Mouse (Mus musculus) spleen, postnatal 14 days (tissue): ENCODE measurements around the gene P3h2.
A peak's percentile ranks its signal among the peaks of the same experiment; 100 is the strongest.

Experiments
- DNase-seq, 2 experiments: peaks; one replicate each; pipeline ENCODE4 v3.0.0; 2021 to 2022; ENCODE audit warnings: low spot score in 2 of 2

Gene P3h2

DNA sequence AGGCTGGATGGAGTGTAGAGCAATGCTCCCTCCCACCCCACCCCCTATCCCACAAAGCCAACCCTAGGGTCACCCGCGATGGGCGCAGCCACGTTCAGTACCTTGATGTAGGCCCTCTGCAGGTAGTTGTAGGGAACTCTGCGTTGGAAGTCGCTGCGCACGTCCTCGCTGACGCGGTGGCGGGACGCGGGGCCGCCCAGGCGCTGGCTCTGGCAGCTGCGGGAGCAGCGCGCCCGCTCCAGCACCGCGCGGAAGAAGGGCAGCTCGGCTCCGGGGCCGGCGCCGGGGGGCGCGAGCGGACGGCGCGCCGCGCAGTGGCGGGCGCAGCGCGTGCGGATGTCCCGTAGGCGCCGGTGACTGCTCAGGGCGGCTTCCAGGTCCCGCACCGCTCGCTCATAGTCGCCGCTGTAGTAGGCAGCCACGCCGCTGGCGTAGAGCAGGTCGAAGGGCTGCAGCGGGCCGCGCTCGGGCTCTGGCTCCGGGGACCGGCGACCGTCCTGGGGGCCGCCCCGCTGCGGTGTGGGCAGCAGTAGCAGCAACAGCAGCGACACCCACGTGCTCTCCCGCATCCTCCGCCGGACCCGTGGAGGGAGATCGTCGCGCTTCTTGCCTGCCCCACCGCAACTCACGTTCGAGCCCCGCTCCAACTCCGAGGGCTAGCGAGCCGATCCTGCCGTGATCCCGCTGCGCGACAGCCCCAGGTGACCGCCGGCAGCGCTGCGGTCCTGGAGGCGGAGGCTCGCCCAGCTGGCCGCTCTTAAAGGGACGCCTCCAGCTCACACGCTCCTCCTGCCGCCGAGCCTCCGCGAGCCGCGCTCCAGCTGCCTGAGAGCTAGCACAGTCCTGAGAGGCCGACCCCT lies at the start of gene P3h2:
Gene P3h2 (minus strand): TSS at position 670 of the 860 bp plus-strand sequence.
- DNase-seq = peak in 1 of 2 experiments; percentile 1

DNA sequence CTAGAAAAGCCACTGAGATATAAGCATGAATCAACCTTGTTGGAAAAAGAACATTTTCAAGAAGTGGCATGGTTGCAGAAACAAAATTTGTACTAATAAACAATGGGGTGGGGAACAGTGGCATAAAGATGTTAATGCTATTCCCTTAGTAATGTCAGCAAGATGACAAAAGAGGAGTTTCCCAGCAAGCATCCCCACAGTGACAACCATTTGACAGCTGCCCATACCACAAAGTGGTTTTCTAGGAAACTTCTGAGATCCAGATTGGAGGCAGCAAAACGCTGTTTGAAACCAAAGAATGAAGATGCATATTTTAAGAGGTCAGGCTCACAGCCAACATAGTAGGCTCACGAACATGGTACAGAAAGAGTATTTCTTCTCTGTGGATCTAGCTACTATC lies 46.7 kb upstream of the P3h2 start:
- DNase-seq = no peak

- DNase-seq = no peak
Observed at GRCm38 (mm10) chr16:26150943-26151342, 45.4 kb upstream of the P3h2 start.

GRCm38 (mm10) chr16:26146853-26147252 lies 41.3 kb upstream of the P3h2 start:
- no peak for DNase-seq

DNA sequence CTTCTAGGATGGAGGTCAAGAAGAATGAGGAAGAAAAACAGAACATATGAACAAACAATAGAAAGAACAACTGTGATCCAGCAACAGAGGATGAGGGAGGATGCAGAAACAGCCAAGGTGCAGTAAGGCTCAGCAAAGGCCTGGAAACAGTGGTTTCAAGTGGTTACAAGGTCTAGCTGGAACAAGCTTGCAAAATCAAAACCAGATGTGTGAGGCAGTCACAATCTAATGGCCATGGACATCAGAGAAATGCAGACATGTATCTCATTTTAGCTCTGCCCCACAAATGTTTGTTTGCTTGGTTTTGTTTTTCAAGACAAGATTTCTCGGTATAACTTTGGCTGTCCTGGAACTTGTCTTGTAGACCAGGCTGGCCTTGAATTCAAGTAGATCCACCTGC lies 25.5 kb upstream of the P3h2 start:
- no peak for DNase-seq

DNA sequence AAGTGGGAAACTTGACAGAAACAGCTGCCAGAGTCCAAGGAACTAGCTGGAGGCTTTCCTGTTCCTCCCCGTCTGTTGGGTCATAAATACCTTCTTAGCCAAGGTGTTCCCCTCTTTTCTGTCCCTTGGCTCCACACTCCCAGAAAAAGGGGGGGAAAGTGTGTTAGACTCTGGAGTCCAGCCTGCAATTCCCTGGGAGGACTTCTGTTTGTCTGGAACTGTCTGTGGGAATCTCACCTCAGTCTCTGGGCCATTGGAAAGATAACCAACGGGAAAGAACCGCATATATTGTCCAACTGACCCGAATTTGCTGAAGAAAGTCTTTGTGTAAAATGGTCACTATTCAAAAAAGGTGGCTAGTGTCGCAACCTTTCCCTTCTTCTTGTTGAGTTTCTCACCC lies 1.0 kb upstream of the P3h2 start:
- no peak for DNase-seq

DNA sequence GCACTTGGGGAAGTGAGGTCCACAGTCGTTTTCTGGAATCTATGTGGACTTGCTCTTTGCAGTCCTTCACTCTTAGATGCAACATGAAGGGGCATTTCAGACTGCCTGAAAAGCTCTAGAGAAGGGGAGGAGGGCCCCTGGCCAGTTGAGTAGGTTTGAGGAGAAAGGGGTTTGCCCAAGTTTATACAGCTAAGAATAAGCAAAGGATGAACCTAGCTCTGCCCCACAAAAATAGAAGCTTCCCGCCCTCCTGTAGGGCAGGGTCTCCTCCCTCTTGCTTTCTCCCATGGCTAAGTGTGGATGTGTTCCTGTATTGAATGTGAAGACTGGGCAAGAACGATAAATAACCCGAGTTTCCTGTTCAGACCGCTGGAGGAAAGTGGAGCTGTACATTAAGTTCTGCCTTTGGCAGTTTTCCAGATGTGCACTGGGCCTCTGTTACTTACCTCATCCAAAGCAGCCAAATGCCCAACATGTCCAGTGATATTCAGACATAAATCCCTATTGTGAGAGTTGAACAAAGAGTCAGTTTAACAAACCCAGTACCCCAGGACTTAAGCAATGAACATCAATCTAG lies 545 bp upstream of the P3h2 start:
- no peak for DNase-seq

DNA sequence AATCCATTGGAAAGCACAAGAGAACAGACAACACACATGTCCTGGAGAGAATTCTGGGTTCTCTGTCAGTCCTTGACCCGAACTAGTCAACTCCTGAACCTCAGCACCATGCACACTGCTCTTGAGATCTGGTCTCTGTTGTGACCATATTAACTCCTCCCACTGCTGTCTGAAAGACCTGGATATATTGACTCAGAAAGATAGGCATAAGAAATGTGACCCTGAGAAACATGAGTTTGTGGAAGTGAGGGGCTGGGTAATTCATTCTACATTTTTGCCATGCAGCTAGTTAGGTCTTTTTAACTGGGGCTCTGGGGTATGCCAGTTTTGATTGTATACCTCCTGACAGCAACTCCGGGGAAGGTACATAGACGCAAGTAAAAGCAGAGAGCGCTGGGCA lies 1.3 kb downstream of the P3h2 start:
- no peak for DNase-seq

DNA sequence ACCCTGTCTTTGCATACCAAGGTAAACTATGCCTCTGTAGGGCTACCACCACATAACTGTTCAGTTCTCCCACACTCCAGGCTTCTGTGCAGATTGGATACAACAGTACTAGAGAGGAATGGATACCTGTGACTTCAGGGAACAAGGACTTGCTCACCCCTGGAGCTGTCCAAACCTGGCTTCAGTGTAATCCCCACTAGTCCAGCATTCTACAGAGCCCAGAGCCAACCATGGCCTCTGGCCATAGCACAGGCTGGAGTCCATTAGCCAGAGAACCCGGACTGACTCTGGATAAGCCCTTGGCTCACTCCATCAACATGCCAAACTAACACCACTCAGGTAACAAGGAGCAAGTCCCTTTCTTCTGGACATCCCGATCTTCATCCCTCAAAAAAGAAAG lies 2.7 kb downstream of the P3h2 start:
- DNase-seq = no peak

DNA sequence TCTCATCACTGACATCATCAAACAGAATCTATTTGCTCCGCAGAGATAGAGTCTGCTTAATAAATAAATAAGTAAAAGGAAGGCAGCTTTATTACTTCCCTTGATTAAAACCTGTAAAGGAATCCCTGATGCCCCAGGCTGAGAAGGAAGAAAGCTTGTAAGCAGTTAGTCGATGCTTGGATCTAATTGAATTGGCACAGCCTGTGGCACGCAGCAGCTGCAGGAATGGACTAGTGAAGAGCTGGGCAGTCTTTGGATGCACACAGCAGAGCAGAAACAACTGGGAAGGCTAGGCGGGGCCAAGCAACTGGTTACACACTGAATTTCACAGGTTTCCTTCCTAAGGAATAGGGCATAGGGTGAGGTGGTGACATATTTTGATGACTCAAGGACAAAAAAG lies 5.4 kb downstream of the P3h2 start:
- no peak for DNase-seq

- no peak for DNase-seq
Observed at GRCm38 (mm10) chr16:26095696-26096284, 9.8 kb downstream of the P3h2 start.

DNA sequence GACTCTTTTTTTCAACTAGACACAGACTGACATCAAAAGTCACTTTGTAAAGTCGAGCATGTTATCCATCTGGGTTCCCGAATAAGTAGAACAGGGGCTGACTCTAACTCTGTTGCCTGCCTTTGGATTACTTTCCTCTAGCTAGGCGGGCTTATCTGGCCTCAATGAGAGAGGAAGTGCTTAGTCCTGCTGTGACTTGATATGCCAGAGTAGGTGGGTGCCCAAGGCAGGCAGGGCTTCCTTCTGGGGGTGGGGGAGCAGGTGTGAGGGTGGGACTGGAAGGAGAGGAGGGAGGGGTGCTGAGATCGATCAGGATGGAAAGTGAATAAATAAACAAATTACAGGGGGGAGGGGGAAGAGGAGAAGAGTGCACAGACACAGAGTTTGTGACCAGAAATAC lies 11.7 kb downstream of the P3h2 start:
- DNase-seq = no peak

- DNase-seq = no peak
Observed at GRCm38 (mm10) chr16:26088976-26089375, 16.6 kb downstream of the P3h2 start.

DNA sequence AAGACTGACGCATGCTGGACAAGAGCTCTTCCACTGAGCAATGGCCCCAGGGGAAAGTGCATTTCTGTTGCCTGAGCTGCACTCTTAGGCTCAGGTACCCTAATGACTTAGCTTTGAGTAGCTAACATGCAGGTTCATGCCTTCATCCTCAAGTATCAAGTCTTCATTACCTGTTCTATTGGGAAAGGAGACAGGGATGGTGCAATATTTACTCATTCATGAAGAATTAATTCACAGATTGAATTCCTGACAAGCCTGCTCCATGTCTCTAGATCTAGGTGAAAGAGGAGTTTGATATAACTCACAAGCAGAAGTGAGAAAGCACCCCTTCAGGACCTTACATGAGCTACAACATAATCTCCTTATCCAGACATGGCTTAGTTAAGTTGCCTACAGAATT lies 17.3 kb downstream of the P3h2 start:
- no peak for DNase-seq

- no peak for DNase-seq
Observed at GRCm38 (mm10) chr16:26086955-26087354, 18.6 kb downstream of the P3h2 start.

DNA sequence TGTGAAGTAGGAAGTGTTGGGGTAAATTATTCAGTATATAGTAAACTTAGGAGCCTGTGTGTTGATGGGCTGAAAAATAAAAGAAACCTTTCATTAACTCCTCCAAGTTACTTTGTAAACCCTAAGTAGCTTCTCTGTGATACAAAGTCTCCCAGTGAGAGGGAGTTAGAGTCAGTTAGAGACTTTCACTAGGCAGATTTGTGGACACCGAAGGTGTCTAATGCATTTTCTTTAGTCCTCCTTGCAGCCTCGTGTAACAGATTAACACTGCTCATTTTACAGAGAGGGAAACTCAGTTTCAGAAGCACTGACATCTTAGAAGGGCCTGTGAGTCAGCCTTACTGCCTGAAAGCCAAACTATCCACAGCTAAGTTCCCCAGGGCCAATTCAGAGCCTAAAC lies 20.4 kb downstream of the P3h2 start:
- DNase-seq = no peak

GRCm38 (mm10) chr16:26082831-26083230 lies 22.8 kb downstream of the P3h2 start:
- DNase-seq = no peak

DNA sequence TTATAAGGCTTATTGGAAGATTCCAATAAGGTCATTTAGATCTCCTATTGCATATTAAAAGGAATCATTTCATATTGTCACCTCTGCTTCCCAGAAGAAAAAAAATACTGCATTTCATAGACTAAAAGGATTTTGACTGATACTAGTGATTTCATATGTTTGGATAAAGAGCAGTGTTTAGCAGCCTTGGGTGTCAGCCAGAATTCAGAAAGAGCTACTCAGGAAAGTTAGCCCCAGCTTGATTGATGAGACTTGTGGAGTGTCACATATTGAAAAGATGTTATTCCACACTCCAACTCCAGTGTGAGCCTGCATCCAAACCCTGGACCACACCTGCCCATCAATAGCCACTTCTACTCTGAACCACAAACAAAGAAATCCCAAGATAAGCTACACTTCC lies 23.2 kb downstream of the P3h2 start:
- DNase-seq = no peak

GRCm38 (mm10) chr16:26078923-26079351 lies 26.6 kb downstream of the P3h2 start:
- DNase-seq = no peak

GRCm38 (mm10) chr16:26078100-26078422 lies 27.5 kb downstream of the P3h2 start:
- DNase-seq = no peak

- DNase-seq = no peak
Observed at GRCm38 (mm10) chr16:26077246-26078099, 28.1 kb downstream of the P3h2 start.

DNA sequence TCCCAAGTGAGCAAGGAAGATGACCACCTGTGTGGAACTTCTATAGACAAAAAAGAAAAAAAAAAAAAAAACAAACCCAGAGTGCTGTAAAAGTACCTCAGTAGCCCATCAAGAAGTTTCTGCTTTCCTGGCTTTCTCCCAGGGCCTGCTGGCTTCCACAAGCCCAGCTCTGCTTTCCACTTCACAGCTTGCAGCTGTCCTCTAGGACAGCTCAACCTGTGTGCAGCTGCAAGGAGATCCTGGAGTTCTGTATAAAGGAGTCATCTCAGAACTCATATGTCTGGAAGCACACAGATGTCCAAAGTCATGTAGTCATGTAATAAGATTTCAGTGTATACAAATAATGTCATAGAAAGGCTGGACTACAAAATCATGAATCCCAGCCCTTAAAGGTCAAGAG lies 30.5 kb downstream of the P3h2 start:
- DNase-seq = no peak
